In the genomic region with DNA sequence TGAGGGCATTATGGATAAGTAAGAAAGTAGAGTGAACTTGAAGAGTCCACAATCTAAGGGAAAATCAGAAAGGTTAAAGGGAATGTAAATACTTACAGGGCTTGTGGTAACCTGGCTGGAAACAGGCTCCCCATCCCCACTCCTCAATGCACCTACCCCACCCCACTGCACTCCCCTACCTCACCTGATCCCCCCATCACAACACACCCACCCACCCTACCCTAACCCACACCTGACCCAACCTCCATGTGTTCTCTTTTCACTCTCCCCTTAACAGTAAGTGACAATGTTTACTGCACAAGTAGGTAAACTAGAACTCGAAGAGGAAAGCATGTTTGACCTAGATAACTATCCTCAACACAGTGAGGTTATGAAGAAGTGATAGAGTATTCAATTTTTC, we compare ENCODE assay signal across 24 mouse cellular contexts.
DNase-seq lines count a peak whose midpoint lies in the region; ATAC-seq lines count a peak whose summit lies in the region.
"Had no signal": no experiment of that assay in that cellular context is flagged by ENCODE, and none has a peak within 500 bp of the region (broad histone marks: within the 10 kb centered on the region; RNA-seq: fewer than 3 reads in every experiment).

No protein-coding gene starts in this region.

- no peaks in the 10 kb centered on the region for H3K9me3 ChIP-seq in forebrain, embryonic 12.5 days
- H3K9me3 ChIP-seq in forebrain, embryonic 15.5 days: no peaks in the 10 kb centered on the region
- H3K9me3 ChIP-seq in hindbrain, embryonic 12.5 days (replicated peaks): no peaks in the 10 kb centered on the region
- H3K9me3 ChIP-seq in hindbrain, embryonic 10.5 days: no peaks in the 10 kb centered on the region
- H3K9me3 ChIP-seq in midbrain, embryonic 12.5 days: no peaks in the 10 kb centered on the region
- no peaks in the 10 kb centered on the region for H3K9me3 ChIP-seq in midbrain, embryonic 14.5 days (ENCODE audit: control insufficient read depth, low read length)
- no peaks in the 10 kb centered on the region for H3K9me3 ChIP-seq in hindbrain, embryonic 16.5 days (ENCODE audit: control insufficient read depth, low read length)
- H3K9me3 ChIP-seq: embryonic facial prominence, embryonic 12.5 days; embryonic facial prominence, embryonic 15.5 days; intestine, embryonic 15.5 days had no signal

- H3K27me3 ChIP-seq in forebrain, embryonic 12.5 days: no peaks in the 10 kb centered on the region
- no peaks in the 10 kb centered on the region for H3K27me3 ChIP-seq in forebrain, embryonic 15.5 days
- H3K27me3 ChIP-seq in hindbrain, embryonic 12.5 days: no peaks in the 10 kb centered on the region
- H3K27me3 ChIP-seq in hindbrain, embryonic 10.5 days (ENCODE audit: insufficient read depth, poor library complexity, severe bottlenecking): no peaks in the 10 kb centered on the region
- no peaks in the 10 kb centered on the region for H3K27me3 ChIP-seq in midbrain, embryonic 12.5 days
- no peaks in the 10 kb centered on the region for H3K27me3 ChIP-seq in midbrain, embryonic 14.5 days (ENCODE audit: control insufficient read depth, insufficient read depth, low read length)
- H3K27me3 ChIP-seq in hindbrain, embryonic 16.5 days (replicated peaks; ENCODE audit: control insufficient read depth, insufficient read depth, low read length): no peaks in the 10 kb centered on the region
- H3K27me3 ChIP-seq: embryonic facial prominence, embryonic 12.5 days; embryonic facial prominence, embryonic 15.5 days; intestine, embryonic 15.5 days had no signal

- 76% methylated on average over 1 of the region's 1 CpGs for WGBS in forebrain, embryonic 12.5 days
- 65% methylated on average over 1 of the region's 1 CpGs for WGBS in forebrain, embryonic 15.5 days
- WGBS in hindbrain, embryonic 12.5 days: 67% methylated on average over 1 of the region's 1 CpGs
- 85% methylated on average over 1 of the region's 1 CpGs for WGBS in hindbrain, embryonic 10.5 days
- WGBS in midbrain, embryonic 12.5 days: 62% methylated on average over 1 of the region's 1 CpGs
- WGBS in midbrain, embryonic 14.5 days: 76% methylated on average over 1 of the region's 1 CpGs
- WGBS in hindbrain, embryonic 16.5 days: 57% methylated on average over 1 of the region's 1 CpGs

- H3K9ac ChIP-seq in forebrain, embryonic 12.5 days: no peak overlapping the region
- no peak overlapping the region for H3K9ac ChIP-seq in forebrain, embryonic 15.5 days (replicated peaks)
- no peak overlapping the region for H3K9ac ChIP-seq in hindbrain, embryonic 12.5 days
- H3K9ac ChIP-seq in midbrain, embryonic 12.5 days (replicated peaks): no peak overlapping the region
- no peak overlapping the region for H3K9ac ChIP-seq in midbrain, embryonic 14.5 days (replicated peaks; ENCODE audit: low read length)
- H3K9ac ChIP-seq in hindbrain, embryonic 16.5 days (ENCODE audit: low read depth, low read length): no peak overlapping the region
- H3K9ac ChIP-seq: embryonic facial prominence, embryonic 12.5 days; embryonic facial prominence, embryonic 15.5 days; forebrain, postnatal 0 days; intestine, embryonic 15.5 days had no signal

- no peak overlapping the region for H3K27ac ChIP-seq in forebrain, embryonic 12.5 days
- no peak overlapping the region for H3K27ac ChIP-seq in forebrain, embryonic 15.5 days (replicated peaks)
- H3K27ac ChIP-seq in hindbrain, embryonic 12.5 days: no peak overlapping the region
- no peak overlapping the region for H3K27ac ChIP-seq in hindbrain, embryonic 10.5 days
- no peak overlapping the region for H3K27ac ChIP-seq in midbrain, embryonic 12.5 days (replicated peaks)
- no peak overlapping the region for H3K27ac ChIP-seq in midbrain, embryonic 14.5 days (replicated peaks; ENCODE audit: low read depth, low read length)
- no peak overlapping the region for H3K27ac ChIP-seq in hindbrain, embryonic 16.5 days (ENCODE audit: low read depth, low read length)
- H3K27ac ChIP-seq: embryonic facial prominence, embryonic 12.5 days; embryonic facial prominence, embryonic 15.5 days; gastrocnemius, adult 2 months; intestine, embryonic 15.5 days had no signal

- no peaks in the 10 kb centered on the region for H3K36me3 ChIP-seq in forebrain, embryonic 12.5 days (replicated peaks)
- H3K36me3 ChIP-seq in forebrain, embryonic 15.5 days: no peaks in the 10 kb centered on the region
- H3K36me3 ChIP-seq in hindbrain, embryonic 12.5 days: no peaks in the 10 kb centered on the region
- H3K36me3 ChIP-seq in hindbrain, embryonic 10.5 days: no peaks in the 10 kb centered on the region
- H3K36me3 ChIP-seq in midbrain, embryonic 12.5 days: no peaks in the 10 kb centered on the region
- H3K36me3 ChIP-seq in midbrain, embryonic 14.5 days (ENCODE audit: control insufficient read depth, insufficient read depth, low read length): no peaks in the 10 kb centered on the region
- no peaks in the 10 kb centered on the region for H3K36me3 ChIP-seq in hindbrain, embryonic 16.5 days (ENCODE audit: control insufficient read depth, insufficient read depth, low read length)
- H3K36me3 ChIP-seq: embryonic facial prominence, embryonic 12.5 days; embryonic facial prominence, embryonic 15.5 days; G1E; intestine, embryonic 15.5 days had no signal

- no peak for DNase-seq in hindbrain, embryonic 10.5 days (ENCODE audit: low spot score)
- DNase-seq in midbrain, embryonic 14.5 days: no peak
- DNase-seq: adrenal gland, postnatal 10 days; adrenal gland, postnatal 36 days; B cell, adult 2 months; cerebellum, adult 18-20 months; cerebellum, adult 9-10 months; cerebellum, postnatal 14 days; forebrain, postnatal 0 days; gastrocnemius, adult 2 months; gastrocnemius, postnatal 14 days; heart, adult 11 months; kidney, adult 11 months had no signal

- no peak overlapping the region for H3K4me3 ChIP-seq in forebrain, embryonic 12.5 days (replicated peaks)
- H3K4me3 ChIP-seq in forebrain, embryonic 15.5 days: no peak overlapping the region
- no peak overlapping the region for H3K4me3 ChIP-seq in hindbrain, embryonic 12.5 days
- no peak overlapping the region for H3K4me3 ChIP-seq in hindbrain, embryonic 10.5 days
- no peak overlapping the region for H3K4me3 ChIP-seq in midbrain, embryonic 12.5 days
- H3K4me3 ChIP-seq in midbrain, embryonic 14.5 days (replicated peaks; ENCODE audit: low read depth, low read length): no peak overlapping the region
- no peak overlapping the region for H3K4me3 ChIP-seq in hindbrain, embryonic 16.5 days (ENCODE audit: low read length)
- H3K4me3 ChIP-seq: embryonic facial prominence, embryonic 12.5 days; embryonic facial prominence, embryonic 15.5 days; gastrocnemius, adult 2 months; intestine, embryonic 15.5 days had no signal

- peaks cover 7% of the 10 kb centered on the region; the same call in 1 of the 2 replicates for H3K4me1 ChIP-seq in forebrain, embryonic 12.5 days
- H3K4me1 ChIP-seq in forebrain, embryonic 15.5 days: no peaks in the 10 kb centered on the region
- peaks cover 6% of the 10 kb centered on the region; the same call in 1 of the 2 replicates for H3K4me1 ChIP-seq in hindbrain, embryonic 12.5 days
- H3K4me1 ChIP-seq in hindbrain, embryonic 10.5 days (replicated peaks): peaks cover 12% of the 10 kb centered on the region
- peaks cover 7% of the 10 kb centered on the region; the same call in 1 of the 2 replicates for H3K4me1 ChIP-seq in midbrain, embryonic 12.5 days
- no peaks in the 10 kb centered on the region for H3K4me1 ChIP-seq in midbrain, embryonic 14.5 days (ENCODE audit: control insufficient read depth, insufficient read depth, low read length)
- 0 out of 2 replicates have a peak, but pooled peaks cover 2% of the 10 kb centered on the region for H3K4me1 ChIP-seq in hindbrain, embryonic 16.5 days (ENCODE audit: control insufficient read depth, insufficient read depth, low read depth, low read length)
- H3K4me1 ChIP-seq: embryonic facial prominence, embryonic 12.5 days; embryonic facial prominence, embryonic 15.5 days; intestine, embryonic 15.5 days had no signal

- ATAC-seq in forebrain, embryonic 12.5 days (ENCODE audit: low FRiP score): peak; percentile 55; the same call in 1 of the 2 replicates
- no peak for ATAC-seq in forebrain, embryonic 15.5 days (replicated peaks)
- 0 out of 2 replicates have a peak, but pooled peaks have one; percentile 35 for ATAC-seq in hindbrain, embryonic 12.5 days (ENCODE audit: low FRiP score)
- ATAC-seq in midbrain, embryonic 12.5 days (ENCODE audit: low FRiP score, low read depth): peak; percentile 67
- no peak; the same call in 1 of the 2 replicates for ATAC-seq in midbrain, embryonic 14.5 days (ENCODE audit: low FRiP score, low TSS enrichment)
- ATAC-seq in hindbrain, embryonic 16.5 days: 0 out of 2 replicates have a peak, but pooled peaks have one; percentile 11
- ATAC-seq: intestine, embryonic 15.5 days; Patski had no signal

- no peak overlapping the region for H3K4me2 ChIP-seq in forebrain, embryonic 12.5 days
- H3K4me2 ChIP-seq in forebrain, embryonic 15.5 days (replicated peaks): no peak overlapping the region
- H3K4me2 ChIP-seq in hindbrain, embryonic 12.5 days (replicated peaks): no peak overlapping the region
- no peak overlapping the region for H3K4me2 ChIP-seq in midbrain, embryonic 12.5 days (replicated peaks)
- no peak overlapping the region for H3K4me2 ChIP-seq in midbrain, embryonic 14.5 days (ENCODE audit: low read length)
- H3K4me2 ChIP-seq in hindbrain, embryonic 16.5 days (ENCODE audit: low read length): no peak overlapping the region
- H3K4me2 ChIP-seq: embryonic facial prominence, embryonic 12.5 days; embryonic facial prominence, embryonic 15.5 days; heart, embryonic 11.5 days; intestine, embryonic 15.5 days had no signal

Comparison
In these comparisons a context has a peak if more than half of its experiments do, and no peak if none do; other contexts are left out.
1. ATAC-seq: peak in forebrain, embryonic 12.5 days (single experiment), hindbrain, embryonic 12.5 days (single experiment), midbrain, embryonic 12.5 days (single experiment) and hindbrain, embryonic 16.5 days (single experiment); none in forebrain, embryonic 15.5 days (single experiment) and midbrain, embryonic 14.5 days (single experiment).